Mouse (Mus musculus): ENCODE results near the gene Epm2aip1. TPM values are rescaled to one million over a fixed set of nuclear protein-coding genes. Genes with fewer than 3 reads are reported as not detected.
A peak's percentile ranks its signal among the peaks of the same experiment; 100 is the strongest.

Gene Epm2aip1
- polyA plus RNA-seq, 1 experiment from 2014 or later = 71.7 TPM

DNA sequence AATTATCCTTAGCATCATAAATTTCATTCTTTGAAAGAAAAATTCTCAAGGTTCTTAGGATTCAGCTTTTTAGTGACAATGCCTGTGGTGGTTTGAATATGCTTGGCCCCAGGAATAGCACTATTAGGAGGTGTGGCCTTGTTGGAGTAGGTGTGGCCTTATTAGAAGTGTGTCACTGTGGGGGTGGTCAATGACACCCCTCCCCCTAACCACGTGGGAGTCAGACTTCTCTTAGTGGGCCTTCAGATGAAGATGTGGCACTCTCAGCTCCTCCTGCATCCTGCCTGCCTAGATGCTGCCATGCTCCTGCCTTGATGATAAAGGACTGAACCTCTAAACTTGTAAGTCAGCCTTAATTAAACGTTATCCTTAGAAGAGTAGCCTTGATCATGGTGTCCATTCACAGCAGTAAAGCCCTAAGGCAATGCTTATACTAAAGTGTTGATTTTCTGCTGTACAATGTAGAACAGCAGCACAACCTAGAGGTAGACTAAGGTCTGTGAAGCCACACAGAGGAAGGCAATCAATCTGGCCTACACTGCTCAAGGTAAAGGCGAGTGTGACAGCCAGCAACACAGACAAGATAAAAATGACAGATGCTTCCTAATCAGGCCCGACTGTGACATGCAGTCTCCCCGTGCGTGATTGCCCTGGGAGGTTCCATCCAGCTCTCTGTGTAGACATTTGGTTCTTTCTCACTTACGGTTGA is 19.4 kb upstream of the Epm2aip1 start:
- 79% methylated on average over 7 of the region's 7 CpGs for WGBS
- H3K9me3 ChIP-seq (replicated peaks; ENCODE audit: control insufficient read depth, low read length, poor library complexity, severe bottlenecking) = no peaks in the 10 kb centered on the region

DNA sequence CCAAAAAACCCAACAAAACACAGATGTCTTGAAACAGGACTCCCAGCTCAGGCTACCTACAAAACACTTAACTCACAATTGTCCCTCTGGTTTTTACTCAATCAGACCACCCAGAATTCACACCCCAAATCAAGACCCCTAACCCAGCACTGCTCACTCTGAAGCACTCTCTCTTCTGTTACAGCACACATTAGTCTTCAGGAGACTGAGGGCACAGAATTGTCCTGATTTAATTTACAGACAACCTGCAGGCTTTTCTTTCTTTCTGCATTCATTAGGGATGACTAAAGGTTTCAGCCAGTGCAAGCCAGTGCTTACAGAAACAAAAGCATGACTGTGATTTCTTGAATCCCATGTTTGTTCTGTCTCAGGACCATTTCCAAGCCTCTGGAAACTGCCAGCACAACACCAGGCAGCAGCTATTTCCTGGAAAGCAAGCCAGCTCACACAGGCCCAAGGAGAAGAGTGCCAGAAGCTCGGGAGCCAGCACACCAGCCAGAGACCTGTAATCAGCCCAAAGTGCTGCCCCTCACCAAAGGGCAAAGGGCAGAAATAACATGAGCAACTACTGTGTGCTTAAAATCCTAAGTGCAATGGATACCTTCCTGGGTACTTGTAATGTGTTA is 11.3 kb upstream of the Epm2aip1 start:
- Histone ChIP-seq H3K36me3 (ENCODE audit: control insufficient read depth, insufficient read depth, low read length) (peaks cover 15% of the 10 kb centered on the region), H3K9ac (ENCODE audit: low read depth, low read length) (no peak overlapping the region), H3K4me1 (ENCODE audit: control insufficient read depth, insufficient read depth, low read length) (no peaks in the 10 kb centered on the region), H3K27ac (ENCODE audit: low read length) (no peak overlapping the region), H3K4me2 (ENCODE audit: low read length) (no peak overlapping the region), H3K9me3 (replicated peaks; ENCODE audit: control insufficient read depth, low read length, poor library complexity, severe bottlenecking) (no peaks in the 10 kb centered on the region), H3K4me3 (ENCODE audit: low read depth, low read length) (no peak overlapping the region), H3K27me3 (ENCODE audit: control insufficient read depth, insufficient read depth, low read depth, low read length) (no peaks in the 10 kb centered on the region)
- WGBS = 60% methylated on average over 1 of the region's 1 CpGs
- ATAC-seq = no peak

More for the DNA sequence above, 19.4 kb upstream of the Epm2aip1 start:
- Histone ChIP-seq H3K4me3 (ENCODE audit: low read depth, low read length) (no peak overlapping the region), H3K9ac (ENCODE audit: low read depth, low read length) (no peak overlapping the region), H3K27ac (ENCODE audit: low read length) (no peak overlapping the region), H3K27me3 (ENCODE audit: control insufficient read depth, insufficient read depth, low read depth, low read length) (no peaks in the 10 kb centered on the region), H3K4me1 (ENCODE audit: control insufficient read depth, insufficient read depth, low read length) (no peaks in the 10 kb centered on the region), H3K4me2 (ENCODE audit: low read length) (no peak overlapping the region), H3K36me3 (ENCODE audit: control insufficient read depth, insufficient read depth, low read length) (peaks cover 23% of the 10 kb centered on the region)
- ATAC-seq = no peak

DNA sequence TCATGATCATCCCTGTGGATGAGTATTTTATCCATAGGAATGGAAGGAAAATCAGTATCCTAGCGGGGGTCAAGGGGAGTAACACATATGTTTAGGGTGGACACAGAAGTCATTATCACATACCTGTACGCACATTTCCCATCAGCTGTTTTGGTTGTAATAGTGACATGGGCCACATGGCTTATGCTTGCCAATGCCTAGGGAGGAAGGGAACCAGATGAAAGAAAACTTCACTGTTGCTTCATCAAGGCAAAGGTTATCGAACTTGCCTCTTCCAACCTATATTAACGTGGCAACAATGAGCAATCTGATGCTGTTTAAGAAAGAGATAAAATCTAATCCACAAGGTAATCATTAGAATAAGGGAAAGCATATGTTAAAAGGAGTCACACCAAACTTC is 10.4 kb upstream of the Epm2aip1 start:
- Histone ChIP-seq H3K9ac (ENCODE audit: low read depth, low read length) (no peak overlapping the region), H3K9me3 (replicated peaks; ENCODE audit: control insufficient read depth, low read length, poor library complexity, severe bottlenecking) (no peaks in the 10 kb centered on the region), H3K4me2 (ENCODE audit: low read length) (no peak overlapping the region), H3K4me1 (ENCODE audit: control insufficient read depth, insufficient read depth, low read length) (no peaks in the 10 kb centered on the region), H3K27ac (ENCODE audit: low read length) (no peak overlapping the region), H3K36me3 (ENCODE audit: control insufficient read depth, insufficient read depth, low read length) (peaks cover 15% of the 10 kb centered on the region), H3K27me3 (ENCODE audit: control insufficient read depth, insufficient read depth, low read depth, low read length) (no peaks in the 10 kb centered on the region), H3K4me3 (ENCODE audit: low read depth, low read length) (no peak overlapping the region)
- ATAC-seq = no peak
- WGBS = 91% methylated on average over 4 of the region's 4 CpGs

DNA sequence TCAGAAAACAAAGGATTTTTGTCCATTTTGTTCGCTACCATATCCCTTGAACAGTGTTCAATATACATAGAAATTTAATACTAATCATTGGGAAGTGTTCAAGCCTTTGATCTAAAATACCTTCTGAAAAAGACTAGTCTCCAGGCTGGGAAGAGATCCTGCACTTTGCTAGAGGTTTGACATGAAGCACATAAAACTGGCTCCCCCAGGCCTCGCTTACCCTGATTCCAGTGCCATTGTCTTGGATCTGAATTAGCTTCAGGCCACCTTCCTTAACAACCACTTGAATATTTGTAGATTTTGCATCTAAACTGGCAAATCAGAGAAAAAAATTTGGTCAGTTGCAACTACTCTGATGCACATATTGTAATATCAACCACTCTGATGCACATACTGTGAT is 3.7 kb upstream of the Epm2aip1 start:
- WGBS = 95% methylated on average over 2 of the region's 2 CpGs
- Histone ChIP-seq H3K4me2 (ENCODE audit: low read length) (no peak overlapping the region), H3K36me3 (ENCODE audit: control insufficient read depth, insufficient read depth, low read length) (peaks cover 4% of the 10 kb centered on the region; the same call in 1 of the 2 replicates), H3K4me1 (ENCODE audit: control insufficient read depth, insufficient read depth, low read length) (peaks cover 16% of the 10 kb centered on the region), H3K4me3 (ENCODE audit: low read depth, low read length) (no peak overlapping the region), H3K9ac (ENCODE audit: low read depth, low read length) (no peak overlapping the region), H3K9me3 (replicated peaks; ENCODE audit: control insufficient read depth, low read length, poor library complexity, severe bottlenecking) (no peaks in the 10 kb centered on the region), H3K27ac (ENCODE audit: low read length) (no peak overlapping the region), H3K27me3 (ENCODE audit: control insufficient read depth, insufficient read depth, low read depth, low read length) (no peaks in the 10 kb centered on the region)
- no peak for ATAC-seq

DNA sequence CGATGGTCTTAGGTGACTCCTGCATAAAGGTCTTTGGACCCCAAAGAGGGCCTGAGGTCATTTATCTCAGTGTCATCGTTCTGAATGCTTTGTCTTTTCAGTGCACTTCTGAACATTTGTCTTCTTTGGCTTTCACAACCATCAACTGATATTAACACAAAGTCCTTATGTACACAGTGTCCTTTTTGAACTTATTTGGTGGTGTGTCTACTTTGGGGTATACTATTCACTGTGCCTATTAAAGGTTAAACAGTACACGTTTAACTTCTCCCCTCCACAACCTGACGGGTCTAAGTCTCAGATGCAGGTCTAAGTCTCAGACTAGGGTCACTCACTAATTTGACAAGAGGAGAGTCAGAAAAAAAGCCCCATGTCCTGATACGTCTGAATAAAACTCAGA is 1.1 kb upstream of the Epm2aip1 start:
- H3K4me3 ChIP-seq (ENCODE audit: low read depth, low read length) = peak overlapping the region; percentile 76
- peaks cover 5% of the 10 kb centered on the region for H3K36me3 ChIP-seq (ENCODE audit: control insufficient read depth, insufficient read depth, low read length)
- H3K9ac ChIP-seq (ENCODE audit: low read depth, low read length) = peak overlapping the region; percentile 72
- 15% methylated on average over 5 of the region's 5 CpGs for WGBS
- peak overlapping the region; percentile 69 for H3K4me2 ChIP-seq (ENCODE audit: low read length)
- no peaks in the 10 kb centered on the region for H3K9me3 ChIP-seq (replicated peaks; ENCODE audit: control insufficient read depth, low read length, poor library complexity, severe bottlenecking)
- no peaks in the 10 kb centered on the region for H3K27me3 ChIP-seq (ENCODE audit: control insufficient read depth, insufficient read depth, low read depth, low read length)
- peaks cover 40% of the 10 kb centered on the region for H3K4me1 ChIP-seq (ENCODE audit: control insufficient read depth, insufficient read depth, low read length)
- peak overlapping the region; percentile 92 for H3K27ac ChIP-seq (ENCODE audit: low read length)
- no peak for ATAC-seq

DNA sequence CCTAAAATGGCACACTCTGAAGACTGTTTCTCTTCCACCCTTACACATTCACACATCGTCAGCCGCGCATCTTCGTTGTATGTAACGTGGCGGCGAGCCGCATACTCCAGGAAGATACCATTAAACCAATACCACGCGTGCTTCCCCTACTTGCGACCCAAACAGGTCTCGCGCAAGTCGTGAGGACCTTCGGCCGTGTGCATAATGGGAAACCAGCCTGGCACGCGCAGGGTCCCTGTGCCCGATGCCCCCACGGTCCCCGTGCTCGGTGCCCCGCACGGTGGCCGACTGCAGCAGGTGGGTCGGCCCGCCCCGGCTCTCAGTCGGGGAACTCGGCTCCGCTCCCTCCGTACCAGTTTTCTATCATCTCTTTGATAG is 684 bp upstream of the Epm2aip1 start:
- Histone ChIP-seq H3K4me1 (ENCODE audit: control insufficient read depth, insufficient read depth, low read length) (peaks cover 45% of the 10 kb centered on the region), H3K27me3 (ENCODE audit: control insufficient read depth, insufficient read depth, low read depth, low read length) (no peaks in the 10 kb centered on the region), H3K36me3 (ENCODE audit: control insufficient read depth, insufficient read depth, low read length) (peaks cover 5% of the 10 kb centered on the region), H3K4me2 (ENCODE audit: low read length) (peak overlapping the region; percentile 69), H3K4me3 (ENCODE audit: low read depth, low read length) (peak overlapping the region; percentile 76), H3K9me3 (replicated peaks; ENCODE audit: control insufficient read depth, low read length, poor library complexity, severe bottlenecking) (no peaks in the 10 kb centered on the region), H3K27ac (ENCODE audit: low read length) (peak overlapping the region; percentile 92), H3K9ac (ENCODE audit: low read depth, low read length) (peak overlapping the region; percentile 72)
- ATAC-seq = peak; percentile 89
- WGBS = under 1% methylated on average over 32 of the region's 32 CpGs

DNA sequence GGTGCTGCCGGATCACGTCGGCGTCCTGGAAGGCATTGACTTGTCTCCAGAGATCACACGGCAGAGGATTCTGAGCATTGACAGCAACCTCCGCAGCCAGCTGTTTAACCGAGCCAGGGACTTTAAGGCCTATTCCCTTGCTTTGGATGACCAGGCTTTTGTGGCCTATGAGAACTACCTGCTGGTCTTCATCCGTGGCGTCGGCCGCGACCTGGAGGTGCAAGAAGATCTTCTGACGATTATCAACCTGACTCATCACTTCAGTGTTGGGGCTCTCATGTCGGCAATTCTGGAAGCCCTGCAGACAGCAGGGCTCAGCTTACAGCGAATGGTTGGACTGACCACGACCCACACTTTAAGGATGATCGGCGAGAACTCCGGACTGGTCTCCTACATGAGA is 627 bp downstream of the Epm2aip1 start:
- Histone ChIP-seq H3K4me2 (ENCODE audit: low read length) (peak overlapping the region; percentile 96), H3K4me1 (ENCODE audit: control insufficient read depth, insufficient read depth, low read length) (peaks cover 53% of the 10 kb centered on the region), H3K27me3 (ENCODE audit: control insufficient read depth, insufficient read depth, low read depth, low read length) (no peaks in the 10 kb centered on the region), H3K9ac (ENCODE audit: low read depth, low read length) (peak overlapping the region; percentile 87), H3K36me3 (ENCODE audit: control insufficient read depth, insufficient read depth, low read length) (peaks cover 5% of the 10 kb centered on the region; the same call in 1 of the 2 replicates), H3K9me3 (replicated peaks; ENCODE audit: control insufficient read depth, low read length, poor library complexity, severe bottlenecking) (no peaks in the 10 kb centered on the region), H3K27ac (ENCODE audit: low read length) (peak overlapping the region; percentile 86), H3K4me3 (ENCODE audit: low read depth, low read length) (peak overlapping the region; percentile 76)
- 11% methylated on average over 19 of the region's 19 CpGs for WGBS
- no peak for ATAC-seq

DNA sequence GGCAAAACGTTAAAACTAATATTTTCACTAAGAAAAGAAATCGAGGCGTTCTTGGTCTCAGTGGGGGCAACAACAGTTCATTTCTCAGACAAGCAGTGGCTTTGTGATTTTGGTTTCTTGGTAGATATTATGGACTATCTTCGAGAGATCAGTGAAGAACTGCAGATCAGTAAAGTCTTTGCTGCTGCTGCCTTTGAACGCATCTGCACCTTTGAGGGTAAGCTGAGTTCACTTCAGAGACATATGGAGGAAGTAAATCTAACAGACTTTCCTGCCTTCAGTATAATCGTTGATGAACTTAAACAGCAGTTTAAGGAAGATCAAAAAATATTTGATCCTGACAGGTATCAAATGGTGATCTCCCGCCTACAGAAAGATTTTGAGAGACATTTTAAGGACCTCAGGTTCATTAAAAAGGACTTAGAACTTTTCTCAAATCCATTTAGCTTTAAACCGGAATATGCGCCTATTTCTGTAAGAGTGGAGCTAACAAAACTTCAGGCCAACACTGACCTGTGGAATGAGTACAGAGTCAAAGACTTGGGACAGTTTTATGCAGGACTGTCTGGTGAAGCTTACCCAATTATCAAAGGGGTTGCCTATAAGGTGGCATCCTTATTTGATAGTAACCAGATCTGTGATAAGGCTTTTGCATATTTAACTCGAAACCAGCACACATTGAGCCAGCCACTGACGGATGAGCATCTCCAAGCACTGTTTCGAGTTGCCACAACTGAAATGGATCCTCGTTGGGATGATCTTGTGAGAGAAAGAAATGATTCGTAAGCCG is 1.5 kb downstream of the Epm2aip1 start:
- H3K27me3 ChIP-seq (ENCODE audit: control insufficient read depth, insufficient read depth, low read depth, low read length) = no peaks in the 10 kb centered on the region
- peak overlapping the region; percentile 76 for H3K4me3 ChIP-seq (ENCODE audit: low read depth, low read length)
- H3K4me2 ChIP-seq (ENCODE audit: low read length) = peak overlapping the region; percentile 96
- H3K4me1 ChIP-seq (ENCODE audit: control insufficient read depth, insufficient read depth, low read length) = peaks cover 57% of the 10 kb centered on the region
- peaks cover 5% of the 10 kb centered on the region; the same call in 1 of the 2 replicates for H3K36me3 ChIP-seq (ENCODE audit: control insufficient read depth, insufficient read depth, low read length)
- no peak overlapping the region for H3K27ac ChIP-seq (ENCODE audit: low read length)
- 76% methylated on average over 15 of the region's 15 CpGs for WGBS
- H3K9ac ChIP-seq (ENCODE audit: low read depth, low read length) = peak overlapping the region; percentile 87
- H3K9me3 ChIP-seq (replicated peaks; ENCODE audit: control insufficient read depth, low read length, poor library complexity, severe bottlenecking) = no peaks in the 10 kb centered on the region
- ATAC-seq = no peak

Measured in midbrain, embryonic 16.5 days (tissue).